14 mouse cellular contexts compared by ENCODE assay signal in the genomic region with DNA sequence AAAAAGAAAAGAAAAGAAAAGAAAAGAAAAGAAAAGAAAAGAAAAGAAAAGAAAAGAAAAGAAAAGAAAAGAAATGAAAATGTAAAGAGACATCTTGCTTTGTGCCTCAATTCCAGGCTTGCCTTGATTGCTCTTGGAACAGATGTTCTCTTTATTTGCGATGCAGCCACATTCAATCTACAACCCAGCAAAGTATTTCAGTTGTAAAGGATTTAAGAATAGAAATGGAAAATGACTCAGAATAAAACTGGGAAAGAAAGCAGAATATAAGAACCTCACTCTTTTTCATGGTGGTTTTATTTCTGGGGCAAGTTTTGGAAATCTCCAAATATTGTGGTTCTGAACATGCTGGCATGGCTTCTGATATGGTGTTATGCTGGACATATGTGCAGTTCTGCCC.
DNase-seq lines count a peak whose midpoint lies in the region.
"Had no signal": no experiment of that assay in that cellular context is flagged by ENCODE, and none has a peak within 500 bp of the region (broad histone marks: within the 10 kb centered on the region; RNA-seq: fewer than 3 reads in every experiment).

No protein-coding gene starts in this region.

- intact Hi-C loops in left cerebral cortex, postnatal 36 days (cut with DNase I) = no loop called here

- DNase-seq in left cerebral cortex, adult 11 months (ENCODE audit: low spot score) = peak; percentile 1
- no peak for DNase-seq in left cerebral cortex, postnatal 36 days (ENCODE audit: low spot score in 2 of 2)
- DNase-seq in brain, adult 2 months (ENCODE audit: low read depth, low spot score) = peak; percentile 55
- DNase-seq in telencephalon, adult 2 months (ENCODE audit: low read depth, low spot score) = peak; percentile 43
- DNase-seq in layer of hippocampus, adult 8-10 months (ENCODE audit: low spot score in 2 of 2) = no peak
- DNase-seq: adrenal gland, adult 2 months; adrenal gland, postnatal 10 days; adrenal gland, postnatal 25 days; cerebellum, adult 11-12 months; cerebellum, adult 2 months; cerebellum, adult 9-10 months; cerebellum, postnatal 10 days; cerebellum, postnatal 25 days; forebrain, postnatal 0 days had no signal

Comparison
In these comparisons a context has a peak if more than half of its experiments do, and no peak if none do; other contexts are left out.
1. DNase-seq: peak in left cerebral cortex, adult 11 months (single experiment), brain, adult 2 months (single experiment) and telencephalon, adult 2 months (single experiment); none in left cerebral cortex, postnatal 36 days (0 of 2) and layer of hippocampus, adult 8-10 months (0 of 2).